Mouse (Mus musculus) neural tube, embryonic 12.5 days (tissue): ENCODE results near the gene Btbd35f17. TPM values are rescaled to one million over a fixed set of nuclear protein-coding genes. Genes with fewer than 3 reads are reported as not detected.
"Not testable (repeated sequence)": the region's sequence is repeated elsewhere in the genome, so short reads cannot be mapped to it uniquely, and the experiment has no call there.

Experiments
- ATAC-seq: fragments of 200-750 bp; cut with Nextera tagmentation; 2 replicates; pipeline ENCODE4 v1.8.0; 2017; ENCODE audit warnings: low read depth, mild to moderate bottlenecking, moderate TSS enrichment, moderate library complexity; ENCODE audit not compliant: low FRiP score
- H3K27ac ChIP-seq: fragments of 300-500 bp; sonication (generic); 2 replicates; pipeline ENCODE4 v1.5.1; 2016
- H3K27me3 ChIP-seq: fragments of 300-500 bp; sonication (generic); replicated peaks from 2 replicates; pipeline ENCODE4 v1.6.1; 2016; ENCODE audit warnings: mild to moderate bottlenecking
- H3K36me3 ChIP-seq: fragments of 300-500 bp; sonication (generic); 2 replicates; pipeline ENCODE4 v1.6.1; 2016; ENCODE audit warnings: mild to moderate bottlenecking
- H3K4me1 ChIP-seq: fragments of 300-500 bp; sonication (generic); 2 replicates; pipeline ENCODE4 v1.6.1; 2016
- H3K4me2 ChIP-seq: fragments of 300-500 bp; sonication (generic); replicated peaks from 2 replicates; pipeline ENCODE4 v1.6.1; 2016; ENCODE audit warnings: mild to moderate bottlenecking
- H3K4me3 ChIP-seq: fragments of 300-500 bp; sonication (generic); 2 replicates; pipeline ENCODE4 v1.5.1; 2016
- H3K9ac ChIP-seq: fragments of 300-500 bp; sonication (generic); 2 replicates; pipeline ENCODE4 v1.6.1; 2016; ENCODE audit warnings: mild to moderate bottlenecking
- H3K9me3 ChIP-seq: fragments of 300-500 bp; sonication (generic); 2 replicates; pipeline ENCODE4 v1.6.1; 2016; ENCODE audit warnings: mild to moderate bottlenecking
- WGBS: fragments of 180-500 bp; shearing (Covaris S2); methylation state at CpG from one replicate; pipeline ENCODE4 v1.1.7; 2016; 5-methylcytosine and 5-hydroxymethylcytosine counted together
- polyA plus RNA-seq: library from polyadenylated mRNA; unstranded; fragments of >200 nt; fragmentation: Nextera tagmentation; extraction: Ambion mirVana; gene quantifications from 2 replicates; pipeline ENCODE4 v1.2.1, GENCODE M21; 2016

Gene Btbd35f17
- polyA plus RNA-seq = not detected in 2 replicates

GRCm38 (mm10) chrX:4370336-4370735 lies at the start of gene Btbd35f17:
Gene Btbd35f17, plus strand, starts transcription at chrX:4370636.
- not testable (repeated sequence) for H3K4me2 ChIP-seq, H3K27ac ChIP-seq, H3K4me3 ChIP-seq, H3K4me1 ChIP-seq, H3K36me3 ChIP-seq, ATAC-seq, H3K9me3 ChIP-seq, H3K27me3 ChIP-seq, H3K9ac ChIP-seq
- WGBS = 73% methylated on average over 4 of the region's 4 CpGs

Other genes with a start within 250 kb of the Btbd35f17 start
- gene Btbd35f28, start 174.1 kb upstream of the Btbd35f17 start, polyA plus RNA-seq = not detected in 2 replicates
- gene Btbd35f20, start 79.4 kb upstream of the Btbd35f17 start, polyA plus RNA-seq = not detected in 2 replicates